Mouse (Mus musculus): ENCODE measurements around the gene Mtr.
"Not testable (repeated sequence)": the region's sequence is repeated elsewhere in the genome, so short reads cannot be mapped to it uniquely, and the experiment has no call there.

Mtr gene

DNA sequence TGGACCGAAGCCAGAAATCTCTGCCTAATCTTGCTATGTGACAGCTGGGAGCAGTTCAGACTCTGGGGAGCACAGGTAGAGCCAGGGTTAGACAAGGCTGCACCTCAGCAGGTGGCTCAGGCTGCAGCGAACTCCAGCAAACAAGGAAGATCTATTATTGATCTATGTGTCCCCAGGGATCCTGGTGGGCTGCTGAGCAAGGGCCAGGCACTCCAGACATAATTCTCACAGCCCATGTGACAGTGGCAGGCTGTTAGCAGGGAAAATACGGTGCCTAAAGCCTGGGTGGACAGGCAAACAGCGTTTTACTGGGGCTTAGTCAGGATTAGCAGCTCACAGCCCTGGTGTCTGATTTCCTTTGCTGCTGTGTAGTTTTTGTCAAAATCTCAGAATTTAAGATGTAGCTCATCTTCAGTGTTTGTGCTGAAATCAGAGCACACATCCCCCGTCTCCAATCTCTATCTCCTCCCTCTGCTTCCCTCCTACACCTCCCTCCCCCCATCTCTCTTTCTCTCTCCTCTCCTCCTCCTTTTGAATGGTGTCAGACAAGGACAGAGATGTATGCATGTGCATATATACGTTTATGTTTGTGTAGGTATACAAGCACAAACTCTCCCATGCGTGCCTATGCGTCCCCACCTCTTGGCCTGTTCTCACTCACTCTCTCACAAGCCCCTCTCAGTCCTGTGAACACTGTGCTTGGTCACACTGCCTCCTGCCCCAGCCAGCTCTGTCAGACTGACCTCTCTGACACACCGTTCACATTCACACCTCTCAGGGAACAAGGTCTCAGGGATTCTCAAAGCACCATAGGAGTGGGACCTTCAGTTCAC is 98.4 kb downstream of the Mtr start:
- DNase-seq (ENCODE audit: low spot score) = no peak

DNA sequence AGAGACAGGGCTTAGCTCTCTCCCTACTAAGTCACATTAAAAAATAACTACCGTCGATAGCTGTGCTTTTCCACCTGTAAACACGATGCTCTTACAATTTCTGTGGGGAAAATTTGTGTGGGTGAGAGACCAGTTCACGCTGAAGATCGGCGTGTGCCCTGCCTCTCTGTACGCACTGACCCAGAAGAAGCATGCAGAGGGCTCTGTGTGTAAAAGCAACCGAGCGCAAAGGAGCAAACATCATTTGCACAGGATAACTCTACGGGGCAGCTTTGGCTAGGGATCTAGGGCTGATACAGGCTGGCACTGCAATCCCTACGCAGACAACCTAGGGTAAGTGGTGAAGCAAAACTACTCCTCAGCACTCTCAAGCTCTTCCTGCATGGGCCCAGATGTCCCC is 104.0 kb downstream of the Mtr start:
- no peak for DNase-seq (ENCODE audit: low spot score)

DNA sequence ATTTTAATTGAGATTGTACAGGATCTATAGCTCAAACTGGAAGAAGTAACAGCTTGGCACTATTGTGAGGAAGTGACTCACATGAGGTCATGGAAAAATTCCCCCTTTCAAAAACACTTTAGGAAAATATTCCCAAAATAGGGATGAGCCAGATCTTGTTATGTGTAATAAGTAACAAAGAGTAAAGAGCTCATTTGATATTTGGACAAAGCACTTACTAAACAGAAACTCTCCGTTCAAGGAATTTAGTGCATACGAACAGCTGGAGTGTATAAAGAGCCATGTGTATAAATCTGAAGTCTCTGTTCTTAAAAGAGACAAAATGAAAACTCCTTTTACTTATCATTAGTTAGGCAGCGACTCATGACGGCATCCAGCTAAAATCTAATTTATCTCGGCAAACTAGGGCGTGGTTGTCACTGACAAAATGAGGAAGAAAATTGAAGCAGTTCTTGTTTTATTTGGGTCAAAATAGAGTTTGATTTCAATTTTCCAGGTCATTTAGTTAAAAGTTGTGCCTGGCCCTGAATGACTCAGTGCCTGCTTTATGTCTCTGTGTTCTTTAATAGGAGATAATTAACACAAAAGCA is 110.9 kb downstream of the Mtr start:
- no peak for DNase-seq (ENCODE audit: low spot score)

DNA sequence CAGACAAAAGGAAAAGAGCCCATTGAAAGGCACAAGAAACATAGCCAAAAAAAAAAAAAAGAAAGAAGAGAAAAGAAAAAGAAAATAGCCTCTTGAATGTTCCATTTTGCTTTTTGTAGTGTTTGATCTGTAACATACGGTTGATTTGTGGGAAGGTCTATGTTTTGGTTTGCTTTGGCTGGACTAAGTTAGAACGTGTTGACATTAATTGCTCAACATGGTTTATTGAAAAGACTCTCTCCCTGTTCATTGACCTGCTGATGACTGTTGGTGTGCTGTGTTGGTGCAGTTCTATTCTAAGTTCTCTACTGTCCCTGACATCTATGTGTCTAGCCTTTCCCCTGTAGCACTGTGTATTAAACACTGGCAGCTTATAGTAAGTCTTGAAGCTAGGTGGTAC is 111.5 kb downstream of the Mtr start:
- no peak for DNase-seq (ENCODE audit: low spot score)

DNA sequence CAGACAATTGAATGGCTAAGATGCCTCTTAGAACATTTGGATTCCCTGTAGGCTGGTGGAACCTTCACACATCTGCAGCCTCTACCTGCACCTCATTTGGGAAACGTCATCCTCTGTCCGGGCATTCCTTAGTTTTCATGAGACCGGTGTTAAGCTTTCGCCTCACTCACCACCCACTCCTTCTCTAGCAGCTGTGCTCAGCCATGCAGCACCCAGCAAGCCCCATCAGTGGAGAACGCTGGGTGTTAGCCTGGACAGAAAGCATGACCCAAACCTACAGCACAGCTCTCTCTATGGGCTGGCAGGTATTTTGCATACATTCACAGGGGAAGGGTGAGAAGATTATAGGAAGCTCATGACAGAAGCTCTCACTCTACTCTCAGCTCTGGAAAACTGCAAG is 114.6 kb downstream of the Mtr start:
- no peak for DNase-seq (ENCODE audit: low spot score)

DNA sequence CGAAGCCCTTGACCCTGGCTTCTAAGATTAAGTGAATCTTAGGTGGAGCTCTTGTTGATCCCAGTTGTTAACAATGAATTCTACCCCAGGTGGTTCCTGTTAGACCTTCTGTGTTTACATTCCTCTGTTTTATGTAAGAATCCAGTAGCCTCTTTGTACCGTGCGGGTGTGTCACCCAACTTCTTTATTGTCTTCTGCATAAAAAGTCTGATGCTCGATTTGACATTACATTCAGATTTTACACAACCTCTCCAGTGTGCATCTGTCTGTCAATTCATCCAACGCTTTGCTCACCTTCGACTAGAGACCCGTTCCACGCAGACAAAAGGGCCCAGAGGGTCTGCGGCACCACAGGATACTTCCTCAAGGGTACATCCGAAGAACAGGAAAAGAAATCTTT is 121.5 kb downstream of the Mtr start:
- not testable (repeated sequence) for DNase-seq (ENCODE audit: low spot score)

DNA sequence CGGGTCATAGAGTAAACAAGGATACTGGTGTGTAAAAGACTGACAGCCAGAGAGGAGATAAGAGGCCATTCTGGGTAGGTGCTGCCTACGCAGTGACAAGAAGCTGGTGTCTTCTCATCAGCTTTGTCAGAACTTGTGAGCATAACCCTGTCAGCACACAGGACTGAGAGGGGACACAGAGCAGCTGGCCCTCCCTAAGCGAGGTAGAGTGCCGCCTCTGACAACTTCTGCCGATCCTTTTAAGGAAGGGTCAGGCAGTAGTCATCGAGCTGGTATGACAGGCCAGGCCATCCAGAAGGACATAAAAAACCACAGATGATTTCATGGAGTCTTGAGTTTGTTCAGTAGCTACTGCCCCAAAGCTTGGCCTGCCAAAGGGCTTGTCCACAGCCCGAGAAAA is 124.4 kb downstream of the Mtr start:
- no peak for DNase-seq (ENCODE audit: low spot score)
